Mouse (Mus musculus) limb, embryonic 10.5 days (tissue): ENCODE measurements around the gene Snrnp40. TPM values are rescaled to one million over a fixed set of nuclear protein-coding genes. Genes with fewer than 3 reads are reported as not detected.

Source experiments
- DNase-seq: peaks from one replicate; pipeline ENCODE4 v3.0.0-alpha.2; 2017; ENCODE audit warnings: low spot score
- H3K27ac ChIP-seq: fragments of 300-500 bp; sonication (generic); 2 replicates; pipeline ENCODE4 v1.5.1; 2016; ENCODE audit warnings: mild to moderate bottlenecking
- H3K27me3 ChIP-seq: fragments of 300-500 bp; sonication (generic); 2 replicates; pipeline ENCODE4 v1.6.1; 2016; ENCODE audit warnings: low read depth, mild to moderate bottlenecking; ENCODE audit not compliant: poor library complexity, severe bottlenecking
- H3K36me3 ChIP-seq: fragments of 300-500 bp; sonication (generic); 2 replicates; pipeline ENCODE4 v1.6.1; 2016; ENCODE audit warnings: mild to moderate bottlenecking, moderate library complexity
- H3K4me1 ChIP-seq: fragments of 300-500 bp; sonication (generic); 2 replicates; pipeline ENCODE4 v1.6.1; 2016
- H3K4me3 ChIP-seq: fragments of 300-500 bp; sonication (generic); 2 replicates; pipeline ENCODE4 v1.5.1; 2016; ENCODE audit warnings: mild to moderate bottlenecking, moderate library complexity
- H3K9me3 ChIP-seq: fragments of 300-500 bp; sonication (generic); replicated peaks from 2 replicates; pipeline ENCODE4 v1.6.1; 2016; ENCODE audit warnings: mild to moderate bottlenecking
- WGBS: fragments of 180-500 bp; shearing (Covaris S2); methylation state at CpG from one replicate; pipeline ENCODE4 v1.1.7; 2016; 5-methylcytosine and 5-hydroxymethylcytosine counted together
- polyA plus RNA-seq: library from polyadenylated mRNA; unstranded; fragments of >200 nt; fragmentation: Nextera tagmentation; extraction: Ambion mirVana; gene quantifications from 2 replicates; pipeline ENCODE4 v1.2.1, GENCODE M21; 2016

The Snrnp40 gene
- polyA plus RNA-seq, 1 experiment from 2014 or later, result 254 TPM

DNA sequence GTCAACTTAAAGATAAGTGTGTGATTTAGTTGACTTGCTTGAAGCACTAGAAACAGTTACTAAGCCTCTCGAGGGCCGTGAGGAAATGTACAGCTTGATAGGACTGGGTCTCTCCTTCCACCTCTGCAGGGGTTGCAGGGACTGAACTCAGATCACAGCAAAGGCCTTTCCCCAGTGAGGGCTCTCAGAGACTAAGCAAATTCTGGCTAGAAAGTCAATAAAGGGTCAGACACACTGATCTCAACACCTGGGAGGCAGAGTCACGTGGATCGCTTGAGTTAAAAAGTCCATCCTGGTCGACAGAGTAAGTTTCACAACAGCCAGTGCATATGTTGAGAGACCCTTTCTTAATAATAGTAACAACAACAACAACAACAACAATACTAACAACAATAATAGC, 24.1 kb upstream of the Snrnp40 start:
- DNase-seq, result no peak
- WGBS, result 89% methylated on average over 5 of the region's 5 CpGs

GRCm38 (mm10) chr4:130341691-130342090, 18.2 kb upstream of the Snrnp40 start:
- Histone ChIP-seq H3K4me1 (no peaks in the 10 kb centered on the region), H3K27me3 (no peaks in the 10 kb centered on the region), H3K36me3 (peaks cover 61% of the 10 kb centered on the region), H3K9me3 (no peaks in the 10 kb centered on the region), H3K4me3 (no peak overlapping the region), H3K27ac (no peak overlapping the region)
- 38% methylated on average over 4 of the region's 4 CpGs for WGBS
- DNase-seq, result peak; percentile 52

More for the DNA sequence above, 24.1 kb upstream of the Snrnp40 start:
- Histone ChIP-seq H3K27me3 (no peaks in the 10 kb centered on the region), H3K27ac (no peak overlapping the region), H3K4me3 (no peak overlapping the region), H3K9me3 (no peaks in the 10 kb centered on the region), H3K4me1 (no peaks in the 10 kb centered on the region), H3K36me3 (peaks cover 72% of the 10 kb centered on the region)

DNA sequence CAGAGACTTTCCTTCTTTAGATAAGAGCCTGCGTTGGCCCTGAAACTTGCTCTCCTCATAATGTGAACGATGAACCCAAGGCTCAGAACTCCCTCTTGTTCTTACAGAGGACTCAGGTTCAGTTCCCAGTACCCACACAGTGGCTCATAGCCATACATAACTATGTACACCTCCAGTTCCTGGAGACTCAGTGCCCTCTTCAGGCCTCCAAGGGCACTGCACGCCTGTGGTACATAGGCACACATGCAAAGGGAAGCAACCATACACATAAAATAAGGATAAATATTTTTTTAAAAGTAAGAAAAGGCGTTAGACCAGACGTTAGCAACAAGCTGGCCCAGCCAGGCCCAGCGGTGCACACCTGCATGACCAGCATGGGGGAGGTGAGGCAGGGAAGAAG, 10.3 kb upstream of the Snrnp40 start:
- no peaks in the 10 kb centered on the region for H3K4me1 ChIP-seq
- H3K9me3 ChIP-seq, result no peaks in the 10 kb centered on the region
- no peaks in the 10 kb centered on the region for H3K27me3 ChIP-seq
- no peak overlapping the region for H3K4me3 ChIP-seq
- no peak for DNase-seq
- peaks cover 94% of the 10 kb centered on the region for H3K36me3 ChIP-seq
- H3K27ac ChIP-seq, result no peak overlapping the region
- 97% methylated on average over 6 of the region's 6 CpGs for WGBS

DNA sequence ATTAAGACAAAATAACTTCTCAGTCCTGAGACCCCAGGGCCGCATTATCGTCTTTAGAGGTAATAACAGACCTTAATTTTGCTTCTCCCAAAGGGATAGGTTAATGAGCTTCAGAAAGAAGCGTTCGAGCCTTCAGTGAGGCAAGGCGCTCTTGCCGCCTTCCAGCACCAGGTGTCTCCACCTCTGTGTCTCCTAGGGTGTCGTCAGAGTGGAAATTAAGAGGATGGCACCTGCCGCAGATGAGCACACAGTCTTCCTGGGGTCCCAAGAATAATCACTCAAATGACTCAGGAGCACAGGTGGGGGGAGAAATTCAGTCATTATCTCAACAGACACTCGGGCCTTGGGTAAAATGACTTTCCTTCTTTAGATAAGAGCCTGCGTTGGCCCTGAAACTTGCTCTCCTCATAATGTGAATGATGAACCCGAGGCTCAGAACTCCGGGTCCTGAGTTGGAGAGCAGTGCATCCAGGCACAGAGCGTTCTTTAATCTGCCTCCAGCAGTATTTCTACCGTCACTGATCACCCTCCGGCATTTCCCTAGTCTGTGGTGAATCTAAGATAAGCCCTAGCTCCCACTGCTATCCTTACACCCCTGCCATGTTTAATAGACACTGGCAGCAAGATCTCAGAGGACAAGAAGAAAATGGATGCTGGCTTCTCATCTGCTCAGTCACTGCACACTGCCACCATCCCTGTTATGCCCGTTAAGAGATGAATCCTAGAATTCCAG, 9.1 kb upstream of the Snrnp40 start:
- Histone ChIP-seq H3K4me3 (no peak overlapping the region), H3K9me3 (no peaks in the 10 kb centered on the region), H3K4me1 (no peaks in the 10 kb centered on the region), H3K36me3 (peaks cover 85% of the 10 kb centered on the region), H3K27me3 (no peaks in the 10 kb centered on the region), H3K27ac (no peak overlapping the region)
- DNase-seq, result no peak
- 87% methylated on average over 16 of the region's 16 CpGs for WGBS

GRCm38 (mm10) chr4:130352588-130352987, 7.3 kb upstream of the Snrnp40 start:
- Histone ChIP-seq H3K4me1 (no peaks in the 10 kb centered on the region), H3K36me3 (peaks cover 86% of the 10 kb centered on the region), H3K4me3 (no peak overlapping the region), H3K27ac (no peak overlapping the region), H3K9me3 (no peaks in the 10 kb centered on the region), H3K27me3 (no peaks in the 10 kb centered on the region)
- DNase-seq, result no peak
- 89% methylated on average over 7 of the region's 7 CpGs for WGBS

DNA sequence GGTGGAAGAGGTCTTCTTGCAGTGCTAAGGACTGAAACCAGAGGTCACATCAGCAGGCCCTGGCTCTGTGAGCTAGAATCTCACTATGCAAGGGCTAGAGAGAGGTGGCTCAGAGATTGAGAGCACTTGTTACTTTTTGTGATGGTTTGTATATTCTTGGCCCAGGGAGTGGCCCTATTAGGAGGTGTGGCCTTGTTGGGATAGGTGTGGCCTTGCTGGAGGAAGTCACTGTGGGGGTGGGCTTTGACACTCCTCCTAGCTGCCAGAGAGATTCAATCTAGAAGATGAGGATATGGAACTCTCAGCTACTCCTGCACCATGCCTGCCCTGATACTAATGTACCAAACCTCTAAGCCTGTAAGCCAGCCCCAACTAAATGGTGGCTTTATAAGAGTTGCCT, 2.0 kb upstream of the Snrnp40 start:
- Histone ChIP-seq H3K4me1 (peaks cover 21% of the 10 kb centered on the region), H3K4me3 (no peak overlapping the region)

GRCm38 (mm10) chr4:130360238-130360590, 282 bp downstream of the Snrnp40 start:
- Histone ChIP-seq H3K27ac (peak overlapping the region; percentile 85), H3K27me3 (no peaks in the 10 kb centered on the region), H3K4me1 (peaks cover 21% of the 10 kb centered on the region), H3K36me3 (peaks cover 53% of the 10 kb centered on the region), H3K9me3 (no peaks in the 10 kb centered on the region), H3K4me3 (peak overlapping the region; percentile 70)
- 0% methylated on average over 19 of the region's 19 CpGs for WGBS
- no peak for DNase-seq

More for the DNA sequence above, 2.0 kb upstream of the Snrnp40 start:
- Histone ChIP-seq H3K27ac (no peak overlapping the region), H3K27me3 (no peaks in the 10 kb centered on the region), H3K9me3 (no peaks in the 10 kb centered on the region), H3K36me3 (peaks cover 50% of the 10 kb centered on the region)
- no peak for DNase-seq

DNA sequence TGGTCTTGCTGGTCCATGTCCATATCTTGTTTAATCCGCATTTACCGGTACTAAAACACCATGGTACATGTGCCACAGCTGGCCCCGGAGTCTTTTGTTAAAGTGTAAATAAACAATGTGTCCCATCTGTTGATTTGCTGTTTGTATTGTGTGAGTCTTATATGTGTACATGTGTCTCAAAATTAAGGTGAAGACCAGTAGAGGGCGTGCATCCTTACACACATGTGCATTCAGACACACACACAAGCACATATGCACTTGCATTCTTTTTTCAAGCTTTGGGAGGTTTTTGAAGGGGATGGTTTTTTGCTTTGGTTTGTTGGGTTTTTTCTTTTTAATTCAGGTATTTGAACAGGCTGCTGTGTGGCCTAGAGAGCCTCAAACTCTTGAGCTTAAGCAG, 16.7 kb downstream of the Snrnp40 start:
- H3K36me3 ChIP-seq, result peaks cover 96% of the 10 kb centered on the region
- H3K9me3 ChIP-seq, result no peaks in the 10 kb centered on the region
- H3K27me3 ChIP-seq, result no peaks in the 10 kb centered on the region
- no peaks in the 10 kb centered on the region for H3K4me1 ChIP-seq
- H3K27ac ChIP-seq, result no peak overlapping the region
- no peak overlapping the region for H3K4me3 ChIP-seq
- no peak for DNase-seq
- 95% methylated on average over 4 of the region's 4 CpGs for whole genome bisulfite sequencing

- DNase-seq, result no peak
- Histone ChIP-seq H3K27me3 (no peaks in the 10 kb centered on the region), H3K4me3 (no peak overlapping the region), H3K36me3 (peaks cover 100% of the 10 kb centered on the region), H3K27ac (no peak overlapping the region), H3K9me3 (no peaks in the 10 kb centered on the region), H3K4me1 (no peaks in the 10 kb centered on the region)
- 87% methylated on average over 4 of the region's 4 CpGs for WGBS
Observed at GRCm38 (mm10) chr4:130377500-130377899, 17.6 kb downstream of the Snrnp40 start.

- WGBS, result 97% methylated on average over 2 of the region's 2 CpGs
- H3K36me3 ChIP-seq, result peaks cover 100% of the 10 kb centered on the region
- DNase-seq, result no peak
- no peaks in the 10 kb centered on the region for H3K4me1 ChIP-seq
- H3K9me3 ChIP-seq, result no peaks in the 10 kb centered on the region
- H3K27ac ChIP-seq, result no peak overlapping the region
- H3K27me3 ChIP-seq, result no peaks in the 10 kb centered on the region
- H3K4me3 ChIP-seq, result no peak overlapping the region
Observed at GRCm38 (mm10) chr4:130379181-130379580, 19.2 kb downstream of the Snrnp40 start.

DNA sequence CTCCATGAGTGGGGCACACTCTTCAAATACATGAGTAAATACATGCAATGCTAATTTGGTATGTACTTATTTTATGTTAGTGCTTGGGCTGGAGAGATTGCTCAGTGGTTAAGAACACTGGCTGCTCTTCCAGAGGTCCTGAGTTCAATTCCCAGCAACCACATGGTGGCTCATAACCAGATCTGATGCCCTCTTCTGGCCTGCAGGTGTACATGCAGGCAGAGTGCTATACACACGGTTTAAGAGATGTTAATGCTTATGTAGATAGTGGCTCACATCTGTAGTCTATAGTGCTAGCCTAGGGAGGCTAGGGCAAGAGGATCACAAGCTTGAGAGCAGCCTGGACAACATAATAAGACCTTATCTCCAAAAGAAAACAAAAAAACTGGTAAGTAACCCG, 20.5 kb downstream of the Snrnp40 start:
- Histone ChIP-seq H3K27ac (no peak overlapping the region), H3K36me3 (peaks cover 100% of the 10 kb centered on the region), H3K27me3 (no peaks in the 10 kb centered on the region), H3K4me3 (no peak overlapping the region), H3K9me3 (no peaks in the 10 kb centered on the region), H3K4me1 (no peaks in the 10 kb centered on the region)
- WGBS, result 85% methylated on average over 2 of the region's 2 CpGs
- DNase-seq, result no peak

DNA sequence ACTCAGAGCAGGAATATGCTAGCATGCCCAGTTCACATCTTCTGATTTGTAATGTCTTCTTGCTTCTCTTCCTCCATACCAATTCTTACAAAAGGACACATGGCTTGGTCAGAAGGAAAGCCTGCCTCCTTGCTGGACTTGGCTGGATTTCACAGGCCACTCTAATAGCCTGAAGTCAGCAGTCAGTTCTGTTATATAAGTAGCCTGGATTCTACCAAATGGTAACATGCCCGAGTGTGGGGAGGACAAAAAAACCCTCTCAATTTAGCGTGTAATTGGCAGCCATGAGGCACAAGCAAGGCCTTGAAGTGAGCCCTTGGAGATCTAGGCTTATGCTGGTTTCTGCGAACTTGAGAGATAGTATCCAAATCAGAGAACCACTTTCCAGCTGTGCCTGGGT, 27.3 kb downstream of the Snrnp40 start:
- Histone ChIP-seq H3K36me3 (peaks cover 87% of the 10 kb centered on the region), H3K27ac (no peak overlapping the region)

DNA sequence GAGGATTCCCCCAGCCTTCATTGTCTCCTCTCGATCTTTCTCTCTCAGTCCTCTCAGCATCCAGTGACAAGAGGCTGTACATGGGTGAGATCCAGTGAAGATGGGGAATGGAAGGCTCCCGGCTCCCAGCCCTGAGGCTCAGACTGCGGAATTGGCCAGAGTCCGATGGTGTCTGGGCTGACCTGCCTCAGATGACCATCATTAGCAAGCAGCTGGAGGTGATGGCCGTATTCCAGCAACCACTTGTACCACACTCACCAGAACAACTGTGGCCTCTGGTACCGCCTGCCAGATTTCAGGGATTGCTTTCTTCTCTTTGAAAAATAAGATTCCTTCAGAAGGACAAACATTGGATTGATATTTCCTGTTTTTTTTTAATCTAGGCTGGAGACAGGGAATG, 29.6 kb downstream of the Snrnp40 start:
- Histone ChIP-seq H3K4me3 (no peak overlapping the region), H3K27me3 (no peaks in the 10 kb centered on the region), H3K4me1 (peaks cover 3% of the 10 kb centered on the region; the same call in 1 of the 2 replicates), H3K27ac (no peak overlapping the region), H3K36me3 (peaks cover 64% of the 10 kb centered on the region), H3K9me3 (no peaks in the 10 kb centered on the region)
- no peak for DNase-seq
- 93% methylated on average over 6 of the region's 6 CpGs for WGBS

More for the DNA sequence above, 27.3 kb downstream of the Snrnp40 start:
- no peak for DNase-seq
- Histone ChIP-seq H3K4me3 (no peak overlapping the region), H3K9me3 (no peaks in the 10 kb centered on the region), H3K4me1 (peaks cover under 1% of the 10 kb centered on the region; the same call in 1 of the 2 replicates), H3K27me3 (no peaks in the 10 kb centered on the region)
- 86% methylated on average over 3 of the region's 3 CpGs for WGBS

DNA sequence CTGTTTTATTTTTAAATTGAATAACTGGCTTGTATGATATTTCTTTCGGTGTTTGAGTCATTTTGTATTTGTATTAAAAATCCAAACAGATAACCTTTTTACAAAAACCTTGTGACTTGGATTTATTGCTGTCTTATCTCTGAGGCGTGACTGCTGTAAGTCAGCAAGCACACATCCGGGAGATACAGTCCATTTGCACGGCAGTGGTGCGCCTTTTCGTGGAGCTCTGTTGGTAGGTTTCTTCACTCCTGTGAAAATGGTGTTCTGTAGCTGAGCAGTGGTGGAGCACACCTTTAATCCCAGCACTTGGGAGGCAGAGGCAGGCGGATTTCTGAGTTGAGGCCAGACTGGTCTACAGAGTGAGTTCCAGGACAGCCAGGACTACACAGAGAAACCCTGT, 30.0 kb downstream of the Snrnp40 start:
- DNase-seq, result no peak
- Histone ChIP-seq H3K27ac (no peak overlapping the region), H3K36me3 (peaks cover 60% of the 10 kb centered on the region)

More for the DNA sequence above, 30.0 kb downstream of the Snrnp40 start:
- Histone ChIP-seq H3K27me3 (no peaks in the 10 kb centered on the region), H3K9me3 (no peaks in the 10 kb centered on the region), H3K4me3 (no peak overlapping the region), H3K4me1 (peaks cover 3% of the 10 kb centered on the region; the same call in 1 of the 2 replicates)
- whole genome bisulfite sequencing, result 92% methylated on average over 7 of the region's 7 CpGs
